Mouse (Mus musculus) B cell, adult 2 months (primary cell): ENCODE measurements around the gene Tspo.

ENCODE experiments used
- DNase-seq, 2 experiments: peaks; one replicate each; pipeline ENCODE4 v3.0.0; 2022

Tspo gene

DNA sequence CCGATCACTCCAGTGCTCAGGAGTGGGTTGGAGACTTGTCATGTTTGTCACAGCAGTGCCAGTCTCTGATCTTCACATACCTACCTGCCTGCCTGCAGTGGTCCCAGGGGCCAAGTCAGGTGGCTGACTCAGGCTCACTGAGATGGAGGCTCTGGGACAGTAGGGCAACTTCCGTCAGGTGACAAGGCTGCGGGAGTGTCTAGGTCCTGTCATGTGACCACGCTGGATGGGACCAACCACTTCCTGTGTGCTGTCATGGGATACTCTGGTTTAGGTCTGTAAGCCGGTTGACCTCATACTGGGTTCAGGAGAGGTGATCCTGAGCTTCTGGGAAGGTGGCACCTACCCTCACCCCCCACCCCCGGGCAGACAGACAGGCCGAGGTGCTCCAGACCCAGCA lies 17.4 kb upstream of the Tspo start:
- no peak for DNase-seq

DNA sequence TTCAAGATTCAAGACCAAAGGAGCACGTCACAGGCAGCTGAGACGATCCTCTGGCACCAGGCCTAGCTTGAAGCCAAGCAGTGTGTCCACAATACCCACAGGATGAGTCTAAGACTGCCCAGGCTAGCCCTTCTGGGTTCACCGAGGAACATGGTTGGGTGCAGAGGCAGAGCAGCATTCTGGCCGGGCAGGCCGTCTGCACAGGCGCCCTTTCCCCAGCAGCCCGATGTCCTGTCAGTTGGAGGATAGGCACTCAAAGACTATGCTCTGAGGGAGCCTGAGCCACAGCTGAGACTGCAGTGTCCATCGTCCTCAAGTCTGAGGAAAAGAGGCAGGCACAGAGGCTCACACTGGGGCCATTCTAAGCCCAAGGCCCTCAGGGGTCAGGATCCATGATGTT lies 16.2 kb upstream of the Tspo start:
- DNase-seq: no peak

DNA sequence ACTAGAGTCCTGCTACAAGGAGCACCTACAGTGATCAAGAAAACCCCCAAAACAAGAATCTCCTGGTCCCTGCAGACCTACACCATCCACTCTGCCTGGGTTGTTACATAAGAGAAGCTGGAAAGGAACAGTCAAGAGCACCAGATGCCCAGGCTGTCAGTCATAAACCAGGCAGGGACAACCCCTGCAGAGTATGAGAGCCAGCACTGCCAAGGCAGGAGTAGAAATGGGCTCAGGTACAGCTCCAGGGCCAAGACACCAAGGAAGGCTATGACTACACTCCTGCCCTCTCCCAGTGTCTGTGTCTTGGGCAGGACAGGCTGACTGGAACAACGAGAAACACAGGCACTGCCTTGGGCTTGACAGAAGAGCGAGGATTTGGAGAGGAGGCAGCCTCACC lies 13.3 kb upstream of the Tspo start:
- DNase-seq: no peak

DNA sequence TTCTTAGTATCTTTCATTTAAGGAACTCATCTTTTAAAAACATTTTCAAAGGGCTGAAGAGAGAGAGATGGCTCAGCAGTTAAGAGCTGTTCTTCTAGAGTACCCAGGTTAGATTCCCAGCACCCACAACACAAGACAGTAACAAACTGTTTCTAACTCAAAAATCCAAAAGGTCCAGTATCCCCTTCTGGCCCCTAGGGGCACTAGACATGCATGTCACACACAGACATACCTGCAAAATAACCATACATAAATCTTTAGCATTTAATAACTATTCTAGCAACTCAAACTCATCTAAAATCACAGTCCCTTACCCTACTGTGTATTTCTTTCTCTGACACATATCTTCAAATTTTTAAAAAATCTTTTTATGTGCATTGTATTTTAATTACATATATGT lies 9.6 kb upstream of the Tspo start:
- peak; percentile 18 to 31 for DNase-seq

DNA sequence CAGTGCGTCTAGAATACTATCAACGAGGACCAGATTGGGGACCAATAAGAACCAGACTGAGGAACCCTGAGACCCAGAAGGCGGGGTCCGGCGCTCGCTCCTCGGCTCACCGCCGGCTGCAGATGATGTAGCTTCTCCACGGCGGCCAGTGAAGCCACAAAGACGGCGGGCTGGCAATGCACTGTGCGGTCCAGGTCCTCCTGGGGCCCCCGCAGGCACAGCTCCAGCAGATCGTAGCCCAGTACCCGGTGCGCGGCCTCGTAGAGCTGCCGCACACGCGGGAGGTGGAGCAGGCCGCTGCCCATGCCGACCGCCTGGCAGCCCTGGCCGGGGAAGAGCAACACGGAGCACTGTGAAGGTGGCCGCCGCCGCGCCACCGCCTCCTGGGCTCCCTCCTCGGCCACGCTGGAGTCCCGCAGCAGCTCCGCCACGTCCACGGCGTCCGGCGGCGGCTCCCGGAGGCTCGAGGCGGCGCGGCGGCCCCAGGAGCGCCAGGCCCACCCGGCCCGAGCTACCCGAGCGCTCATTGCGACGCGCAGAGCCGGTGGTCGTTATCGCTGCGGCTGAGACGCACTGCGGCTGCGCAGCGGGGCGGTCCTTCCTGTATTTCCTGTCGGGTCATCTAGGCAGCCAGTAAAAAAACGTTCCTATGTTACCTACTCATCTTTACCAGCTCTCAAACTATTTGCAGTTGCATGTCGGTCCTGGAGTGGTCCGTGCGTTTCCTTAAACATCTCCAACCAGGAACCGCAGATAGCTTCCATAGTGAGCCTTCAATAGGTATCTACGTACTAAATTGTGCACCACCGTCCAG lies 8.0 kb upstream of the Tspo start:
- peak; percentile 87 to 89 for DNase-seq

DNA sequence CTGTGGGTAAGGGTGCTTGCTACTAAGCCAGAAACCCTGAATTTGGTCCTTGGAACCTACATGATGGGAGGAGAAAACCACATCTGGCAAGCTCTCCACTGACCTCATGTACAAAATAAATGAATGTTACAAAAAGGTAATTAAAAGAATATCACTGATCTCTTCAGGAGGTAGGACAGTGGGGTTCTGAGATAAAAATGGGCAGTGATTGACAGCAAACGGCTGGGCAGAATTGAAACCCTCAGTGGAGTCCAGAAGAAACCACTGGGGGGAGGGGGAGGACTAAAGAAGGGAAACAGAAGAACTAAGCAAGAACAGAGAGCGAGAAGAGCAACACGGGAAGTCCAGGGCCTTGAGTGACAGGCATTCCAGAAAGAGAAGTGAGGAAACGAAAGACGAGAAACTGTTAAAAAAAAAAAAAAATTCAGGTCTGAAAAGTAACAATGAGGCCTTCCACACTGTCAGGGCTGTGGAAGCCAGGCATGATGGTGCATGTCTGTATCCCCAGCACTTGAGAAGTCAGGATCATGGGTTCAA lies 2.4 kb upstream of the Tspo start:
- DNase-seq: no peak

DNA sequence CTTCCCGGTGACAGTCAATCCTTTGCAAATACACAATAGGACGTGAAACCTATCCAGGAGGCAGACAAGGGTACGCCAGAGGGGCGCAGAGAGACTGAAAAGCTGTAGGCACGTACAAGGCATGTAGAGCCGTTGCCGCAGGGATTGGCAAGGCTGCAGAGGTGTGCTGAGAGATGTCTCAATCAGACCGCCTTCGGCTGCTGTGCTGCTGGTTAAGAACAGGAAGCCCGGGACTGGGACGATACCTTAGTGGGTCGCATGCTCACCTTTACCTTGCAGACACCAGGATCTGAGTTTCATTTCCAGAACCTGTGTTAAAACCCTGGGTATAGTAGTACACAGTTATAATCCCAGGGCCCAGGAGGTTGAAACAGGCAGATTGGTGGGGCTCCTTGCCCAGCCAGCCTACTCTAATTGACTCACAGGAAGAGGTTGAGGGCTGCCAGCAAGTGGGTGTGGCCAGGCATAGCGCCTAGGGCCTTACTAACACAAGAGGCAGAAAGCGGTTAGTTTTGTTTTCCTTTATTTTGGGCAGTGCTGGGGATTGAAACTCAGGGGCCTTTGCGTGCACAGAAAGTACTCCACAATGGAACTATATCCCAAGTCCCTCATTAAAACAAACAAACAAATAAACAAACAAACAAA lies 644 bp upstream of the Tspo start:
- peak; percentile 74 to 76 for DNase-seq

DNA sequence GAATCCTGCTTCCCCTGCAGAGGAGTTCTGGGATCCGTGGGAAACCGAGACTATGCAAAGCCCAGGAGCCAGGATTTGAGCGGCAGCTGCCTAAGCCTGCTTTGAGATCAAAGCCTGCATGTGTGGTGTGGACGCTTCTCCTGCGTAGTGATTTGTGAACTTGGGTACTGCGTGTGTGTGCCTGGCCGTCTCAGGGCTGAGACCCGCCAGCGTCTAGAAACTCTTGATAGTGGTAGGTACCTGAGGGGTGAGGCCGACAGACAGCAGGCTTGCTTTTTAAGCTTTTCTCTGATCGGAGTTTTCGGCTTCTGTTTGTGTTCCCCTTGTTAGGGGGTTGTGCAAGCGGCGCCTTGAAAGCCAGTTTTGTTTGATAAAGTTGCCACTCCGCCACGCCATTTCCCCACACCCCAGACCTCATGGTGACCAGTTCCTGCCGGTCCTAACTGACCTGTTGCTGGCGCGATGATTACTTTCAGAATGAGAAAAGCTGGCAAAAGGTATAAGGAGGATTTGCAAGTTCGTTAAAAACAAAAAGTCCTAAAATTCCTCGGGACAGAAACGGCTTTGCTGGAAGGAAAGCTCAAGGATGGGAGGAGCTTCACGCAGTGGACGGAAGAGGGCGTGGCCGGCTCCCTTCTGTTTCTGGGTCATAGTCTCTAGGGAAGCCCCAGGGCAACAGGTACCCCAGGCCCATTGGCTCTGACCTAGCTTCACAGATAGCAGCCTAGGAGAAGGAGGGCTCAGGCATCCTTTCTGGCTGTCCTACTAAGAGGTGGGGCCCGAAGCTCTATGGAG lies 662 bp downstream of the Tspo start:
- peak; percentile 43 to 51 for DNase-seq

DNA sequence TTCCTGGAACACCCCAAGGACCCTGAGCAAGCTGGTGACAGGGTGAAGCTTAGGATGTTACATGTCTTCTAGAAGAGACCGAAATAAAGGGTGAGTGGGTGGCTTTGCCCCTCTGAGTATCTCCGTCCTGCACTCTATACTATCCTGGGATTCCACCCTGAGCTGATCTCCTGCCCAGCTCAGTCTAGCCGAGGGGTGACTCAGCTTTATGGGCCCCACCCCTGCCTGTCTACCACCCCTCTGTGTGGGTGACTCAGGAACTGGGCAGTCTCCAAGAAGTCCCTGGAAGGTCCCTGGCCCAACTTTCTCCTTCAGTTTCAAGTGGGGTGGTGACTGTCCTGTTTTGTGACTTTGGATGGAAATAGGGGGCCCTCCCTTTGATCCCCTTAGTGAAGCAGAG lies 2.0 kb downstream of the Tspo start:
- DNase-seq: no peak

DNA sequence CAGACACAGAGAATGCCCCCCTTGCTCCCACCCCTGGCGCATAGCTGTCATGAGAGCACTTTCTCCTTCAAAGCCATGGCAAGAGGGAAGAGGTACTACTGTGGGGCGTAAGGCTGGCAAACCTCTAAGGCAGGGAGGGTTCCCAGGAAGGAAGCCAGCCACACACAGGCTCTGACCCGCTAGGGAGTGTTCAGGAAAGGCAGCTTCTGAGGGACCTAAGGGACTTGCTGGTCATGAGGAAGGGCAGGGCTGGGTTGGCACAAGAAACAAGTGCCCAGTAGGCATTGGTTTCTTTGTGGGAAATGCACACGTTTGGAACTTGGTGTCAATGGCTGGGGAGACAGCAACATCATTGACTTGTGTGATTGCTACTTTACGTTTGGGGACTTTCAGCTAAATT lies 2.6 kb downstream of the Tspo start:
- no peak for DNase-seq

DNA sequence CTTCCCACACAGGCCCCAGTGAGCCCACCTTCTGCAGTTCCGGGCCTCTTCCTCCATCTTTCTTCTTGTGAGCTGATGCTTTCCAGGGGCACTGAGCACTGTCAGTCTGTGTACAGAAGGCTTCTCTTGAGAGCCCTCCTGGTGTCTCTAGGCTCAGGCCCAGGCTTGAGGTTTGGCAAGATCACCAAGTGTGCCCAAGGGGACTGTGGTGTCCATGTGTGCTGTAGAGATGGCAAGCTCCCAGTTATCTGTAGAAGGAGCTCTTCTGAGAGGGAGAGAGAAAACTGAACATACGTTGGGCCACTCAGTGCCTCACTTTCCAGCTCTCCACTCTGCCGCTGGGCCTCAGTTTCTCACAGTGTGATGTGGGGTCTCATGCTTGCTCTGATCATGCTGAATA lies 4.3 kb downstream of the Tspo start:
- no peak for DNase-seq

DNA sequence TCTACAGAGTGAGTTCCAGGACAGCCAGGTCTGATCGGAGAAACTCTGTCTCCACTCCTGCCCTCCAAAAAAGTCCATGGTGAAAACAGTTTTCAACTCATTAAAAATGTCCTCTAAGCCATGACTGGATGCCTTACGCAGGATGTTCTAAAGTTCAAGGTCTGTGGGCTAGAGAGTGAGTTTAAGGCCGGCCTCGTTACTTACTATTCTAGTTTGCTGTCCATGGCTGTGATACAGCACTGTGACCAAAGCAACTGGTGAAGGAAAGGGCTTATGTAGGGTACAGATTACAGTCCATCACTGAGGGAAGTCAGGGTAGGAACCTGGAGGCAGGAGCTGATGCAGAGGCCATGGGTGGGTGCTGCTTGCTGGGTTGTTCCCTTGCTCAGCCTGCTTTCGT lies 5.2 kb downstream of the Tspo start:
- DNase-seq: no peak

DNA sequence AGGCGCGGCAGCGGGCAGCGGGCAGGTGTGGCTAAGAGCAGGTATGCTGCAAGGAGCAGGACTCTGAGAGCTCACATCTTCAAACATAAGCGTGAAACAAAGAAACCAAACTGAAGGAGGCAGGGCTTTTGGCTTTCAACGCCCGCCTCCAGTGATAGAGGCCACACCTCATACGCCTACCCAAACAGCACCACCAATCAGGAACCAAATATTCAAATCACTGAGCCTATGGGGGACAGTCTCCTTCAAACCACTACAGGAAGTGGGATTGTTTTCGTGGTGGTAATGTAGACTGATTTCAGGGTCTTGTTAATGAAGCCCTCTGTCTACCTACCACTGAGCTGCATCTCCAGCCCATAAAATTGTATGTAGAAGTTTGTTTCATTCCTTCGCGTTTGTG lies 6.3 kb downstream of the Tspo start:
- no peak for DNase-seq

DNA sequence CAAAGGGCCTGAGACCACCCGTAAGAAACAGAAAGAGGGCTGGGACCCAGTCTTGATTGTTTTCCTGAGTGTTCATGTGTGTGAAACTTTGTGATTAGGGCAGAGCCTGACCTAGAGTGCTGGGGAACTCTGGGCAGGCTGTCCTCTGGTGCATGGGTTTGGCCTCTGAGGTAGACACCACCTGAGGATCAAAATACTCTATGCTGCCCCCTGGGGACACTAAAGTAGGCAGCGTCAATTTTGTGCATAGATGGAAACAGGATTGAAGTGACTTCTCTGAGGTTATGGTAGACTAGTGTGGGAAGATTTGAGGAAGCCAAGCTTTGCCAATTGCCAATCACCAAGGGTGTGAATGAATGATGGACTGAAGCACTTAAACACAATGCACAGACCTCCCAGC lies 7.2 kb downstream of the Tspo start:
- peak; percentile 25 to 27 for DNase-seq

DNA sequence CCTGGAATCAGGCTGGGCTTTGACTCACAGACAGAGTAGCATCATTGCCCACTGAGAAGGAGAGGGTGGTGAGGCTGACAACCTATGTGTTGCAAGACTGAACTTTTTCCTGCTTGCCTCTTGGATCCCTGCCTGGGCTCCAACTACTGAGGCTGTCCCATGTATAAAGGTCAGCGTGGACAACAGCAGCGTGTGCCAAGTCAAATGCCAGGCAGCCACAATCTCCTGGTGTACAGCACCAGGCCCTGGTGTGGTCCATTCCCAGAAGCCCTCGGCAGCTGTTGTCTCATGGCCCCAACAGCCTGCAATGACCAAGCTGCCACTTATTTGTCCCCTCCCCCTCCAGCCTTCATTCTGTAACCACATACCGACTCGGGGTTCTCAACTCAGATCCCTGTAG lies 8.2 kb downstream of the Tspo start:
- no peak for DNase-seq

DNA sequence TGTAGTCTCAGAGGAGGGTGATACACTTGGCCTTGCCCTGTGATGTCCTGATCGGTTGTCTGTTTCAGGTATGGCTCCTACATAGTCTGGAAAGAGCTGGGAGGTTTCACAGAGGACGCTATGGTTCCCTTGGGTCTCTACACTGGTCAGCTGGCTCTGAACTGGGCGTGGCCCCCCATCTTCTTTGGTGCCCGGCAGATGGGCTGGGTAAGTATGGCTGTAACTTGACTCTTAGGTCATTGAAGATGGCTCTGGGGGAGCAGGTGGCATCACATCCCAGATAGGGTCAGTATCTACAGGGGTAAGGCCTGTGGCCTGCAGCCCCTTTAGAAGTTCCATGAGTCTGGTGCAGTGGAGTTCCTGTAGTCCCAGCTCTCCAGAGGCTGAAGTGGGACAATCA lies 8.7 kb downstream of the Tspo start:
- no peak for DNase-seq

DNA sequence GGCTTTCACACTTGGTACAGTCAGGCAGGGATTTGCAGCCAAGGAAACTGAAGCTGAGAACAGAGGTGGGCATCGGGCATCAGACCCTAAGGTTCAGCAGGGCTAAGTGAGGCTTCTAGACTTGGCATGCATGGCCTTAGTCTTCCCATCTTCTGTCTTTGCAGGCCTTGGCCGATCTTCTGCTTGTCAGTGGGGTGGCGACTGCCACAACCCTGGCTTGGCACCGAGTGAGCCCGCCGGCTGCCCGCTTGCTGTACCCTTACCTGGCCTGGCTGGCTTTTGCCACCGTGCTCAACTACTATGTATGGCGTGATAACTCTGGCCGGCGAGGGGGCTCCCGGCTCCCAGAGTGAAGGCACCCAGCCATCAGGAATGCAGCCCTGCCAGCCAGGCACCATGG lies 10.2 kb downstream of the Tspo start:
- DNase-seq: no peak

DNA sequence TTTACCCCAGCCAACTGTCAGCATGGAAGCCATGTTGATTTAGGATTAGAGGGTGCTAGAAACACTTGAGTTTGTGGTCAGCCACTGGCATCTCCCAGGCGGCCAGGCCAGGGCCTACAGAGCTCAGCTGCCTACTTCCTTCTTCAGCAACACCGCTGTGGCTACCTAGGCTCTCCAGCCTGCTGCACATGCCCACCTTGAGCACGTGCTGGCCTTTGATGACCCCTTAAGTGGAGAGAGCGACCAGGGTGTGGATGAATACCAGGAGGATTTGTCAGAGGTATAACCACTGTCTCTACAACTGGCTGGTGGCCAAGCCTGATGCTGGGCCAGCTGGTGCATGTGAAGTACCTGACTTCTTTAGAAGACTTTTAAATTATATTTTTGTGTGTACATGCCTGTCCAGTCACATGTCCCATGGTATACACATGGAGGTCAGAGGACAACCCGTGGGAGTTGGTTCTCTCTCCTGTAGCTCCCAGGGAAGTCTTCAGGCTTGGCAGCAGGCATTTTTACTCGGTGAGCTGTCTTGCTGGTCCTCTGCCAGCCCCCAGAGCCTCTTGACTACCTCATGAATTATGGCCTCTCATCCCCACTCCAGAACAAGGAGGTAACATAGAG lies 11.4 kb downstream of the Tspo start:
- DNase-seq: no peak

DNA sequence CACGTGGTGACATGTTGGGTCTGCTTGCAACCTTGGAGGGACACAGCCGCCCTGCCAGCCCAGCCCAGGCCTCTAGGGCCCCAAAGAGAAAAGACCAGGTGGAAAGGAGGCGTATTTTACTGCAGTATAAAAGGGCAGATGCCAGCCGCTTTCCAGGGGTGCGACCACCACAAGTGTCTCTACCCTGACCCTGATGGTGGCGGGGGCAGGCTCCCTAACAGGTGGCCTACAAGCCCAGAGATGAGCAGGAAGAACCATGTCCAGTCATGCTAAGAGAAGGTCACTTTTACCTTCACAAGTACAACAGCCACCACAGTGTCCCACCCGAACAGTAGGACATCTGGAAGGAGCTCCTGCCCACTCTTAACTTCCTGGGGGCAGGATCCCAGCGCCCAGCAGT lies 12.2 kb downstream of the Tspo start:
- no peak for DNase-seq

DNA sequence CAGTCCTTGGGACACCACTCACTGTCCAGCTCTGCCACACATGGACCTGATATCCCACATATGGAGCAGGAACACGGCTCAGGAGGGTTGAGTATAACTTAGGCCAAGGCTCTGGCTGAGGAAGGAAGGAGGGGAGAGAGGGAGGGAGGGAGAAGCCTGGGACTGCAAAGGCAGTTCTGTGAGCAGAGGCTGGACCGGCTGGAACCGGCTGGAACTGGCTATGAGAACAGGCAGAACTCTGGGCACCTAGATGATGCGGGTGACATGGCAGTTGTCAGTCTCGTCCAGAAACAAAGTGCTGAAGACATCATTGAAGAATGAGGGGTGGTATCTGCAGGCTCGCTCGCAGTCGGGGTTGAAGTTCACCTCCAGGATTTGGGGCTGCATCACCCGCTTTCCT lies 13.3 kb downstream of the Tspo start:
- no peak for DNase-seq

DNA sequence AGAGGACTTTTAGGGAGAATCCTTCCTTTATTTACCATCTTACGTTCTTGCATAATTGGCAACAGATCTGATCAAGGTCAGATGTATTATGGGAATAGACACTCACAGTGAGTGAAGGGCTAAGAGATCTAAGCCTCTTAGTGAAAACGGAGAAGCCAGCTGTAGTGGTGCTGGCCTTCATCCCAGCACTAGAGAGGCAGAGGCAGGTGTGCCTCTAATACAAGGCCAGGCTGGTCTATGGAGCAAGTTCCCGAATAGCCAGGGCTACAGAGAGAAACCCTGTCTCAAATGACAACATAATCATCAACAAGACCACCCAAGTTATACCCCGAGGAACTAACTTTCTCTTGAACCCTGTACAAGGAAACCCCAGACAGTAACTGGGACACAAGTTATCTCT lies 19.5 kb downstream of the Tspo start:
- DNase-seq: no peak

DNA sequence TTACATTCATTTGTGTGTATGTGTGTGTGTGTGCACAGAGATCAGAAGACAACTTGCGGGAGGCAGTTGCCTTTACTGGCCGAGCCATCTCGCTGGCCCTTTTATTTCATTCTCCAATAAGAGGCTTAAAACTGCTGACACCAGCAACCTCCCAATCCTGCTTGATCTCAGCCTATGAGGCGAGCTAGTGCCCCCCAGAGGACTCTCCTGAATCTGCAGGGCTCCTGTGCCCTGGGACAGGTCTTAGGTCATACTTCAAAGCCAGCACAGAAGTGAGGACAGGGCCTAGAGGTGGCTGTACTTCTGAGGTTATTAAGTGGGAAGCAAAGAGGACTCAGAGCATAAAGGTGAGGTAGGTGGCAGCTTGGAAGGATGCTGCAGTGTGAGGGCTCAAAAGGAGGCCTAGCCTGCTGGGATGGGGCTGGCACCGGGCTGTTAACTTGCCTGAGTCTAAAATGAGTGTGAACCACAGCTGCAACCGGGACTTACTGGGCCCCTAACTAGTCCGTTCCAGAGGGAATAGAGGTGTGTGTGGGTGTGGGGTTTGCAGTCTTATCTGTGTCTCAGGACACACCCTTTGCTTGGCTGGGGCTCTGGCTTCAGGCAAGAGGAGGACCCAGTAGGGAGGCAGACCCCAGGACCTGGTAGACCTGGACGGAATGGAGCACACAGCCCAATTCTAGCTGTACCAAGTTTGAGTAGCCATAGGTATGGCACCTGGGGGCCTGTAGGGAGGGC lies 20.2 kb downstream of the Tspo start:
- DNase-seq: peak; percentile 38 to 46
